Comparison of ENCODE assay signal across 27 mouse cellular contexts in the genomic region with DNA sequence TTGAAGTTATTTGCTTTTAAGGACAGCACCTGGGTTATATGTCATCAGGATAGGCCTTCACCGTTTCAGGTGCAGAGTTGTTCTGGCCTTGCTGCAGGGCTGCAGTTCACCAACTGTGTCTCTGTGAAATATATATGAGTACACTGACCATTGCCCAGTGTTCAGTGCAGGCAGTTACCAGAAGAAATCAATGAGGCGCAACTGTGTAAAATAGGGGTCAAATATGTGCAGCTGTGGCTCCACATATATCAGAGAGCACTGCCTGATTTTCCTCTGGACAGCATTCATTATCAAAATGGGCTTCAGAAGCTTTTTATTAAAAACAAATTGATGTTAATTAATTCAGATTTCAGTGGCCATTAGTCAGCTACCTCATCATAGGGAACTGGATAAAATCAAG.
DNase-seq lines count a peak whose midpoint lies in the region; ATAC-seq and TF ChIP-seq lines count a peak whose summit lies in the region.
"Had no signal": no experiment of that assay in that cellular context is flagged by ENCODE, and none has a peak within 500 bp of the region (broad histone marks: within the 10 kb centered on the region; RNA-seq: fewer than 3 reads in every experiment).

No protein-coding gene starts in this region.

- H3K4me3 ChIP-seq in hindbrain, embryonic 11.5 days (ENCODE audit: low read depth, low read length): no peak overlapping the region
- H3K4me3 ChIP-seq in hindbrain, embryonic 16.5 days (ENCODE audit: low read length): no peak overlapping the region
- H3K4me3 ChIP-seq in midbrain, postnatal 0 days (ENCODE audit: low read depth, low read length): no peak overlapping the region
- H3K4me3 ChIP-seq in midbrain, embryonic 10.5 days: no peak overlapping the region
- H3K4me3 ChIP-seq: embryonic facial prominence, embryonic 10.5 days; embryonic facial prominence, embryonic 12.5 days; forebrain, embryonic 13.5 days; forebrain, embryonic 15.5 days had no signal

- TF ChIP-seq CTCF in midbrain, postnatal 0 days (IDR thresholded peaks at IDR 0.05): no peak

- H3K4me2 ChIP-seq in hindbrain, embryonic 11.5 days (replicated peaks; ENCODE audit: low read depth, low read length): no peak overlapping the region
- no peak overlapping the region for H3K4me2 ChIP-seq in hindbrain, embryonic 16.5 days (ENCODE audit: low read length)
- H3K4me2 ChIP-seq in midbrain, postnatal 0 days (ENCODE audit: low read depth, low read length, poor library complexity, severe bottlenecking): no peak overlapping the region
- H3K4me2 ChIP-seq: embryonic facial prominence, embryonic 12.5 days; forebrain, embryonic 13.5 days; forebrain, embryonic 15.5 days had no signal

- peak; percentile 81 for ATAC-seq in hindbrain, embryonic 11.5 days (ENCODE audit: low FRiP score)
- no peak for ATAC-seq in hindbrain, embryonic 16.5 days
- no peak for ATAC-seq in midbrain, postnatal 0 days (ENCODE audit: low FRiP score)
- ATAC-seq: activated CD4-positive, CD25-positive, alpha-beta regulatory T cell, adult 4 months; CD4-positive, CD25-positive, alpha-beta regulatory T cell, adult 4 months; forebrain, embryonic 13.5 days; forebrain, embryonic 15.5 days; forebrain, postnatal 0 days; Patski had no signal

- no peak overlapping the region for H3K9ac ChIP-seq in hindbrain, embryonic 11.5 days (ENCODE audit: low read depth, low read length)
- H3K9ac ChIP-seq in hindbrain, embryonic 16.5 days (ENCODE audit: low read depth, low read length): no peak overlapping the region
- H3K9ac ChIP-seq in midbrain, postnatal 0 days (replicated peaks; ENCODE audit: low read length, poor library complexity, severe bottlenecking): no peak overlapping the region
- H3K9ac ChIP-seq: embryonic facial prominence, embryonic 12.5 days; forebrain, embryonic 13.5 days; forebrain, embryonic 15.5 days; forebrain, postnatal 0 days had no signal

- H3K36me3 ChIP-seq in hindbrain, embryonic 11.5 days (ENCODE audit: control insufficient read depth, insufficient read depth, low read length): no peaks in the 10 kb centered on the region
- H3K36me3 ChIP-seq in hindbrain, embryonic 16.5 days (ENCODE audit: control insufficient read depth, insufficient read depth, low read length): no peaks in the 10 kb centered on the region
- no peaks in the 10 kb centered on the region for H3K36me3 ChIP-seq in midbrain, postnatal 0 days (ENCODE audit: insufficient read depth, low read length)
- H3K36me3 ChIP-seq in midbrain, embryonic 10.5 days: no peaks in the 10 kb centered on the region
- H3K36me3 ChIP-seq: embryonic facial prominence, embryonic 10.5 days; embryonic facial prominence, embryonic 12.5 days; forebrain, embryonic 15.5 days; G1E had no signal

- H3K9me3 ChIP-seq in hindbrain, embryonic 11.5 days (ENCODE audit: control insufficient read depth, low read length): no peaks in the 10 kb centered on the region
- no peaks in the 10 kb centered on the region; the same call in 1 of the 2 replicates for H3K9me3 ChIP-seq in hindbrain, embryonic 16.5 days (ENCODE audit: control insufficient read depth, low read length)
- H3K9me3 ChIP-seq in midbrain, postnatal 0 days (ENCODE audit: low read length): no peaks in the 10 kb centered on the region
- no peaks in the 10 kb centered on the region for H3K9me3 ChIP-seq in midbrain, embryonic 10.5 days (replicated peaks)
- H3K9me3 ChIP-seq: embryonic facial prominence, embryonic 10.5 days; embryonic facial prominence, embryonic 12.5 days; forebrain, embryonic 15.5 days; G1E had no signal

- peak; percentile 2 for DNase-seq in embryo, embryonic 10.5 days (ENCODE audit: low spot score)
- DNase-seq in embryo, embryonic 9.5 days (ENCODE audit: extremely low spot score): no peak
- DNase-seq in hindbrain, embryonic 11.5 days (ENCODE audit: low spot score): no peak
- peak; percentile 0 for DNase-seq in midbrain, postnatal 0 days (ENCODE audit: low spot score)
- DNase-seq in midbrain, embryonic 10.5 days (ENCODE audit: low spot score): no peak
- peak; percentile 2 for DNase-seq in retina, embryonic 14.5 days (ENCODE audit: low spot score)
- no peak for DNase-seq in retina, postnatal 1 day
- DNase-seq: adrenal gland, adult 8-10 months; adrenal gland, postnatal 14 days; adrenal gland, postnatal 36 days; B cell, adult 2 months; cerebellum, adult 11-12 months; cerebellum, adult 2 months; cerebellum, adult 9-10 months; cerebellum, postnatal 10 days; cerebellum, postnatal 25 days; forebrain, postnatal 0 days had no signal

- no peaks in the 10 kb centered on the region for H3K4me1 ChIP-seq in hindbrain, embryonic 11.5 days (replicated peaks; ENCODE audit: control insufficient read depth, insufficient read depth, low read length)
- no peaks in the 10 kb centered on the region for H3K4me1 ChIP-seq in hindbrain, embryonic 16.5 days (ENCODE audit: control insufficient read depth, insufficient read depth, low read depth, low read length)
- no peaks in the 10 kb centered on the region for H3K4me1 ChIP-seq in midbrain, postnatal 0 days (ENCODE audit: insufficient read depth, low read length)
- no peaks in the 10 kb centered on the region for H3K4me1 ChIP-seq in midbrain, embryonic 10.5 days
- H3K4me1 ChIP-seq: embryonic facial prominence, embryonic 10.5 days; embryonic facial prominence, embryonic 12.5 days; forebrain, embryonic 13.5 days; forebrain, embryonic 15.5 days had no signal

- 82% methylated on average over 2 of the region's 2 CpGs for WGBS in hindbrain, embryonic 11.5 days
- WGBS in hindbrain, embryonic 16.5 days: 71% methylated on average over 2 of the region's 2 CpGs
- WGBS in midbrain, postnatal 0 days: 83% methylated on average over 2 of the region's 2 CpGs
- 83% methylated on average over 2 of the region's 2 CpGs for WGBS in midbrain, embryonic 10.5 days

- no peak overlapping the region for H3K27ac ChIP-seq in hindbrain, embryonic 11.5 days (ENCODE audit: low read depth, low read length)
- no peak overlapping the region for H3K27ac ChIP-seq in hindbrain, embryonic 16.5 days (ENCODE audit: low read depth, low read length)
- no peak overlapping the region for H3K27ac ChIP-seq in midbrain, postnatal 0 days (ENCODE audit: low read depth, low read length)
- H3K27ac ChIP-seq in midbrain, embryonic 10.5 days (replicated peaks): no peak overlapping the region
- H3K27ac ChIP-seq: embryonic facial prominence, embryonic 10.5 days; embryonic facial prominence, embryonic 12.5 days; forebrain, embryonic 13.5 days; forebrain, embryonic 15.5 days had no signal

- H3K27me3 ChIP-seq in hindbrain, embryonic 11.5 days (ENCODE audit: control insufficient read depth, insufficient read depth, low read length): no peaks in the 10 kb centered on the region
- H3K27me3 ChIP-seq in hindbrain, embryonic 16.5 days (replicated peaks; ENCODE audit: control insufficient read depth, insufficient read depth, low read length): no peaks in the 10 kb centered on the region
- no peaks in the 10 kb centered on the region for H3K27me3 ChIP-seq in midbrain, postnatal 0 days (ENCODE audit: insufficient read depth, low read length)
- H3K27me3 ChIP-seq in midbrain, embryonic 10.5 days (ENCODE audit: low read depth, poor library complexity, severe bottlenecking): no peaks in the 10 kb centered on the region
- H3K27me3 ChIP-seq: CH12.LX; embryonic facial prominence, embryonic 12.5 days; forebrain, embryonic 13.5 days; forebrain, embryonic 15.5 days; Patski had no signal

Comparison
In these comparisons a context has a peak if more than half of its experiments do, and no peak if none do; other contexts are left out.
1. DNase-seq: peak in embryo, embryonic 10.5 days (single experiment), midbrain, postnatal 0 days (single experiment) and retina, embryonic 14.5 days (single experiment); none in embryo, embryonic 9.5 days (single experiment), hindbrain, embryonic 11.5 days (single experiment), midbrain, embryonic 10.5 days (single experiment) and retina, postnatal 1 day (single experiment).